Mouse (Mus musculus) liver, postnatal 0 days (tissue): ENCODE results near the gene Tmem222.

ENCODE experiments used
- CTCF ChIP-seq: sonication (generic); IDR thresholded peaks from 2 replicates; pipeline ENCODE4 v1.5.1; 2016; ENCODE audit warnings: antibody characterized with exemption, low read depth
- EP300 ChIP-seq: IDR thresholded peaks from 2 replicates; pipeline ENCODE4 v1.6.1; 2016; ENCODE audit warnings: antibody characterized with exemption, low read depth, mild to moderate bottlenecking

DNA sequence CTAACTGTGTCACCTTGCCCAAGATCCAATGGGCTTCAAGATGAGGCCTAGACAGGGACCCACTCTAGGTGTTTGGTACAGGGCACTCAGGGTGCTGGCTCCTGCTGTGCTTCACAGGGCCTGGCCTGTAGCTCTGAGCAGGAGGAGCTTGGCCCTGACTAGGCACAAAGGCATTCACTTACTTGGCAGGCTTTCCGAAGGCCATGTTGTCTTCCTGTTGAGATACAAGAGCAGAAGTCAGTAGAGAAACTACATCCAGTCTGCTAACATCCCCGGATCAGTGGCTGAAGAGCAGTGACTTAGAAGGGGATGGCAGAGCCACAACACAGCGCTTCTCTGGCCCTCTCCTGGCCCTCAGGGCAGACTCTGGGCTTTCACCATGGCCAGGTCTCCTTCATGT lies 8.0 kb downstream of the Tmem222 start:
- TF ChIP-seq CTCF (no peak), EP300 (no peak)
